Mouse (Mus musculus): ENCODE measurements at regions not wholly inside any gene's neighbourhood (a gene's known extent, or its start where the extent isn't known, plus 50 kb on each side); places are given as distances from the start of the nearest gene placed in this dataset.

- ATAC-seq: no peak
Measured at GRCm38 (mm10) chr15:38569011-38569640, 1143.8 kb downstream of the 4930447A16Rik start.

- no peak for ATAC-seq
Measured at GRCm38 (mm10) chr15:38570144-38570543, 1144.8 kb downstream of the 4930447A16Rik start.

DNA sequence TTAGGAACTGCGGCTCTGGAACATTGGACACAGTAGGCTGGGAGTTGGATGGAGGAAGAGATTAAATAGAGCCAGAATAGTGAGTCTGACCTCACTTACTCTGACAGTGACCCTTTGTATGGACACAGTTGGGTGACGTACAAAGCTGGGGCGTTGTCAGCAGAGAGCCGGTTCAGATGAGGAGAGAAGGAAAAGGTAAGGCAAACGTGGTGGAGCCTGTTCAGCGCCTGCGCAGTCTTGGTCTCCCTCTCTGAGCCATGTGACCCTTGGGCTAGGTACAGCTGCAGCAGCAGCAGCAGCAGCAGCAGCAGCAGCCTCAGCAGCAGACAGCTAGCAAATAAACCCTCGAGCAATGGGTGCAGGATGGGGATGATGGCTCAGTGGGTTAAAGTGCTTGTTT lies 1145.4 kb downstream of the 4930447A16Rik start:
- no peak for ATAC-seq

DNA sequence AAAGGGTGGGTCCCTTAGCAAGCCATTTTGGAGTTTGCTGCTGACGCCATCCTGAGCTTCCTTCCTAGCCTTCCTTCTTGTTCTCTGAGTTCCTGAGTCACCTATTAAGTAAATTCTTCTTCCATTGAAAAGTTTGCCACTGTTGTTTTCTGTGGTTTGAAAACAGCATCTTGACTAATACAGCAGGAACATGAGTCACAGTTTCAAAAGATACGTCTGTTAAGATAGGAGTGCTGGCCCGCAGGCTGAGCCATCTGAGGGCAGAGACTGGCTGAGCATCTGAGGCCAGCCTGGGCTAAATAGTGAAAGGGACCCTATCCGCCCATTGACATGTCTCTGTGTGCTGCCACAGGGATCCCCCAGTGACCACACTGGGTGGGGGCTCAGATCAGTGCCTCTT lies 1147.3 kb downstream of the 4930447A16Rik start:
- ATAC-seq: no peak

GRCm38 (mm10) chr15:38574447-38574846 lies 1149.1 kb downstream of the 4930447A16Rik start:
- ATAC-seq: no peak

DNA sequence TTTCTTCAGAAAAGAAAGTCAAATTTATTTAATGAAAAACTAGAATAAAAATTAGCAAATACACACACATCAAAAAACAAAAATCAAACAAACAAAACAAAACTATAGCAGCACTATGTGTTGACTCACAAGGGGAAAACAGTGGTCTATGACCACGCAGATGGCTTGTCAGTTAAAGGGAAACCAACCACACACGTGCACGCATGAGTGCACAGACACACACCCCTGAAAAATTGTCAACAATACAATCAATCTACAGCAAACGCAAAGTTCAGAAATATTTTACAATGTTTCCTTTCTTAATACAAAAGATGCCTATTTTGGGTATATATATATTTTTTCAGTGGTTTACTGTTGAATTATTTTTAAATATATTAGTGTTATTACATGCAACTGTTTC lies 1149.9 kb downstream of the 4930447A16Rik start:
- no peak for ATAC-seq

GRCm38 (mm10) chr15:38577691-38578090 lies 1152.3 kb downstream of the 4930447A16Rik start:
- ATAC-seq: no peak

DNA sequence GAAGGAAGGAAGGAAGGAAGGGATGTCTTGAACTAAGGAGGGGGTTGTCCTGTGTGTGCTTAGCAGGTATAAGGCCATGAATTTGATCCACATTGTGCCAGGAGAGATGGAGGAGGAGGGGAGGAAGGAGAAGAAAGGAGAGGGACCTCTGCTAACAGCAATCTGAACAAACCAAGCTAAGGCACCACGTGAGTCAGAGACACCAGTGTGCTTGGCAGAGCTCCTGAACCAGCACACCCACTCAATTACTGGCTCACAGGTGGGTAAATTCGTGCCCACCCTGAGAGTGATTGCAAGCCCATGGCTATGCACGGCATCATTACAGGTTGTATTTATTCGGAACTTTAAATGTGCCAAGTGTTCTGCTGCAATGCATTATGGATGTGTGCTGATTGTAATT lies 1154.1 kb downstream of the 4930447A16Rik start:
- ATAC-seq: no peak

DNA sequence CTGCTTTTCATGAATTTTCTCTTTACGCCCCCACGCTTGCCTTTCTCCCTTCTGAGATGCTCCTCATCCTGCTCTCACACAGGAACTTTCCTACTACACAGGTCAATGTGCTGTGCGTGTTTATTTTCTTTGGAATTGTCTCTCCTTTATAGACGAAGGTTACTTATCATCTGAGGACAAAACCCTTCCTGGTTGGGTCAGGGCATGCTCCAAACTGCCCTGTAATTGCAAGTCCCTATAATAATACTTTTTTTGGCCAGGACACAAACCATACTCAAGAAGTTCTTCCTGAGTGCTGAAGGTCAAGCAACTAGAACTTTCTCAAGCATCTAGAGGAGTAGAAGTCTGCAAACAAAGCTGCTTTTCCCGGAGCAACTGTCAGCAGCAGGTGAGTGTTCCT lies 1158.1 kb downstream of the 4930447A16Rik start:
- ATAC-seq: no peak

DNA sequence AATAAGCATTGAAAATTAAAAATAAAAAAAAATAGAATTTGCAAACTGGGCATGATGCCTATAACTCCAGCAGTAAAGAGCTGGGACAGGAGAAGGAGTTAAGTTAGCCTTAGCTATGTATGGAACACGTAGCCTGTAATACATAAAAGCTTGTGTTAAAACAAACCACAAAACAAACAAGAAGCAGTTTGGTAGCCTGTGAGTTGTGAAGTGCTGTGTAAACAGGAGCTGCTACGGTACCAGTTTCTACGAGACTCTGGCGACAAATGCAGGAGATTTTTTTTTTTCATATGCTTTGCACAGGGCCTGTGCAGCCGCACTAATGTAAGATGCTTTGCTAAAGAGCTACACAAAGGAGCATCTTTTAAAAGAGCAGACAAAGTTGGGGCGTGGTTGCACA lies 1159.1 kb downstream of the 4930447A16Rik start:
- no peak for ATAC-seq

DNA sequence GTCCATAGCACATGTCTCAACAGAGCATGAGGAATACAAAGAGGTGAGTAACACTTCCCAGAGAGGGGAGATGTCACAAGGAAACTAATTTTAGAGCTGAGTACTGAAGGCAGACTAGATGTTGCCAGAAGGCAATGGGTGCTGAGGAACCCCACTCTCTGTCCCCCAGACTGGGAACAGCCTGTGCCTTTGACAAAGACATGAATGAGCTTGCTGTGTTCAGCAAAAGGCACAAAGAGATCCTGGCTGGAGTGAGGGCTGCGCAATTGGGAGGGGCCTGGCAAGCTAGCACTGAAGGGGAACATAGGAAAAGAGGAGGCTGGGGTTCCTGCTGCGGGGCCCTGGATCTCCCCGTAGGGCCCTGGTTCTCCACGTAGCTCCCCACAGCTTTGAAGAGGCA lies 1160.3 kb downstream of the 4930447A16Rik start:
- no peak for ATAC-seq

- ATAC-seq: no peak
Measured at GRCm38 (mm10) chr15:38586594-38586993, 1161.2 kb downstream of the 4930447A16Rik start.

DNA sequence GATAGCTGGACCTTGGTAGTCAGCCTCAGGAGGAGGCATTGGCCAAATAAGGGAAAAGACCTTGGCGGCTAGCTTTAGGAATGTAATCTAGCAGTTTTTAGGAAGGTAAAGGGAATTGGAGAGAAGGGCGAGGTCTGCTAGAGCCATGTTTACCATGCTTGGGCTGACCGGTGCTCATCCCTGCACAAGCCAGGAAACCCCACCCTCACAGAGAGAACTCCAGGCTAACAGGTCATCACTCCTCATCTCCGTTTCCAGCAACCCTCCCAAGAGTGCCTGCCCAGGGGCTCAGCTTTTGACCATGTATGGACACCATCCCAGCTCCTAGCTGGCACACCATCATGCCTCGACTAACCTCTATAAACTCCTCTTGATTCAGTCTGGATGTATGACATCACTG lies 1162.9 kb downstream of the 4930447A16Rik start:
- no peak for ATAC-seq

- ATAC-seq: no peak
Measured at GRCm38 (mm10) chr15:38589010-38589409, 1163.7 kb downstream of the 4930447A16Rik start.

GRCm38 (mm10) chr15:38589675-38590074 lies 1164.3 kb downstream of the 4930447A16Rik start:
- ATAC-seq: no peak

DNA sequence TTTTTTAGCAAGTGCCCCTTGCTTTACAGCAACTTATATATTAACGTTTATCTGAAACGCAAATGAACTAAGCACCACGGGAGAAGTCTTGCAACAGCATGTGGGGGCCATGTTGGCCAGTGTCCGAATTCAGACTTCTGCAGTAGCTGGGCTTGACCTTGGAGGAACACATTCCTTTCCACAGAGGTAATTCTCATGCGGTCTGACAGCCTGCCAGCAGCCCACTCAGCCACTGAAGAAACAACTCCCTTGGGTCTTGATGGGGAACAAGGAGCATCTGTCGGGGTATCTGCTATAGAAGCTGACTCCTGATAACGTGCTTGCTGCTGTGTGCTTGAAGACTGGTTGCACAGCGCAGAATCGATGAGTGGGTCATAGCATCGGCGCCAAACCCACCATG lies 1168.7 kb downstream of the 4930447A16Rik start:
- no peak for ATAC-seq

DNA sequence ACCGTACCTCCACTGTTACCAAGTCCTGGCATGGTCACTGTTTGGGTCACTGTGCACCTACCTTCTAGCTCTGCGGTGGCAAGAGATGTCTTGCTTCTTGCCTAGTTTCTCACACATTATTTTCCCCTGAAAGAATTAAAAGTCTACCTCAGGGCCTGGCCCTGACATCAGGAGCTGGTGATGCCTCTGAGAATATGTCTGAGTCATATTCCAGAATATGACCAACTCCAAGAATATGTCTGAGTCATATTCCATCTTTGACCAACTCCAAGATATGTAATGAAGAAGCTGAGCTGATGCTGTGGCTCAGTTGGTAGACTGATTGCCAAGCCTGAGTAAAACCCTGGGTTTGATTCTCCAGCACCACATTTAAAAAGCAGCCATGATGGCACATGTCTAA lies 1169.4 kb downstream of the 4930447A16Rik start:
- no peak for ATAC-seq

- ATAC-seq: no peak
Measured at GRCm38 (mm10) chr15:38595820-38596219, 1170.5 kb downstream of the 4930447A16Rik start.

DNA sequence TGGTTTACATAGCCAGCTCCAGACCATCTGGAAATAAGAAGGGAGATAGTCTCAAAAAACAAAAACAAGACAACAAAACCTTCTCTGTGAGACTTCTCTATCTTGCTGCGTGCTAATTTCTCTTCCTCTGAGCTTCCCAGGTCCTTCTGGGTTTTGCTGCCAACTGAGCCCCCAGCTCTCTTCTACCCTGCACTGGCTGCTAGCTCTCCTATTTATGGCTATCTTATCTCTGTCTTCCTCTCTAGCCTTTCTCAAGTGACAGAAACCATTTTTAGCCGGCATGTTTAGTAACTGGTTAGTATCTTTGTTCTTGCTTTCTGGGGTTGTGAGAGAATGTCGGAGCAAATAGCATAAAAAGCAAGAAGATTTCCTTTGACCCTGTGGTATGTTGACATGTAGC lies 1172.1 kb downstream of the 4930447A16Rik start:
- no peak for ATAC-seq

GRCm38 (mm10) chr15:38601436-38601835 lies 1176.1 kb downstream of the 4930447A16Rik start:
- ATAC-seq: peak; percentile 83

DNA sequence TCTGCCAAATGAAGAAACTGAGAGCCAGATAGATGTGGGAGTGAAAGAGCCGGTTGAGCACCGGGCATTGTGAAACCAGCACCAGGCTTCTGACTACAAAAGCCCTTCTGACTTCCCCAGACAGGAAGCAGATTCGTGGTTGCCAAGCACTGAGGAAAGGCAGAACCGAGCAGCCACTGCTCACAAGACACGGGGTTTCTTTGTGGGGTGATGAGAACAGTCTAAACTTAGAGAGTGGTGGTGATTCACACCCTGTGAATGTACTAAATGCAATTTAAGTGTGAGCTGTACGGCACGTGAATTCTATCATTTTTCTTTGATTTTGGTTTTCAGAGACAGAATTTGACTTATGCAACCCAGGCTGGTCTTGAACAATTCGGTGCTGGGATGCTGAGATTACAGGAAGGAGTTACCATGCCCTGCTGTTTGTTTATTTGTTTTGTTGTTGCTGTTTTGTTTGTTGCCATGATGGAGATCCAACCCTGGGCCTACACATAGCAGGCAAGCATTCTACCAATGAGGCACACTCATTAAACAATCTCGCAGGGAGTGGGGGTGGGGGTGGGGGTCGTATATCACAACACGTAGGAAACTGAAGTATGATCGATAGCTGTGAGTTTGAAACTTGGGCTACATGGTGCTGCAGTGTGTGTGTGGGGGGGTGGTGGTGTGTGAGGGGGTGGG lies 1177.0 kb downstream of the 4930447A16Rik start:
- peak; percentile 83 for ATAC-seq

- no peak for ATAC-seq
Measured at GRCm38 (mm10) chr15:38603918-38604317, 1178.6 kb downstream of the 4930447A16Rik start.

DNA sequence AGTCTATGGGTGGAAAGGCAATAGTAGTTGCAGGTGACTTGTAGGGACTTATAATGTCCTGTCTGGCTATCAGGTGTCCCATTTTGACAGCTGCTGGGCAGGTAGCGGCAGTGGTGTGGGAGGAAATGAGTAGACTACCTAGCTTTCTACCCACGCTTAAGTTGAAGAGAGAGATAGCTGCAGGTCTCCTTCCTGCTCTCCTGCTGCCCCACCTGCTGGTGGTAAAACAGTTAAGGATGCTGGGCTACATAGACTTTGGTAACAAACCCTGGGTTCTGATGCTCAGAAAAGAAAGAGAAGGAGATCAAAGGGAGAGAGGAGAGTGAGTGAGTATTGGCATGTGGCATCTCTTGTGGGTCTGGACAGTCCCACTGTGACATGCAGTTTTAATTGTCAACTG lies 1182.0 kb downstream of the 4930447A16Rik start:
- ATAC-seq: peak; percentile 94

- no peak for ATAC-seq
Measured at GRCm38 (mm10) chr15:38608207-38608870, 1183.0 kb downstream of the 4930447A16Rik start.

Data from CD4-positive, CD25-positive, alpha-beta regulatory T cell, adult 4 months (primary cell).